Mouse (Mus musculus) hindbrain, embryonic 11.5 days (tissue): Measurements from ENCODE around the gene Hnf1a. TPM values are rescaled to one million over a fixed set of nuclear protein-coding genes. Genes with fewer than 3 reads are reported as not detected.
"Not testable (repeated sequence)": the region's sequence is repeated elsewhere in the genome, so short reads cannot be mapped to it uniquely, and the experiment has no call there.

Experiments
- ATAC-seq: fragments of 200-750 bp; cut with Nextera tagmentation; 2 replicates; pipeline ENCODE4 v1.8.0; 2017; ENCODE audit warnings: mild to moderate bottlenecking, moderate TSS enrichment, moderate library complexity; ENCODE audit not compliant: low FRiP score
- DNase-seq: peaks from one replicate; pipeline ENCODE4 v3.0.0-alpha.2; 2015; ENCODE audit warnings: low spot score
- H3K27ac ChIP-seq: fragments of 300-500 bp; sonication (generic); 2 replicates; pipeline ENCODE4 v1.5.1; 2014; ENCODE audit warnings: mild to moderate bottlenecking, low read depth, low read length
- H3K27me3 ChIP-seq: fragments of 300-500 bp; sonication (generic); 2 replicates; pipeline ENCODE4 v1.6.1; 2014; ENCODE audit warnings: mild to moderate bottlenecking, low read length, moderate library complexity, mixed read lengths; ENCODE audit not compliant: control insufficient read depth, insufficient read depth
- H3K36me3 ChIP-seq: fragments of 300-500 bp; sonication (generic); 2 replicates; pipeline ENCODE4 v1.6.1; 2014; ENCODE audit warnings: mild to moderate bottlenecking, low read length, moderate library complexity, mixed read lengths; ENCODE audit not compliant: control insufficient read depth, insufficient read depth
- H3K4me1 ChIP-seq: fragments of 300-500 bp; sonication (generic); replicated peaks from 2 replicates; pipeline ENCODE4 v1.6.1; 2014; ENCODE audit warnings: low read length, mixed read lengths; ENCODE audit not compliant: control insufficient read depth, insufficient read depth
- H3K4me2 ChIP-seq: fragments of 300-500 bp; sonication (generic); replicated peaks from 2 replicates; pipeline ENCODE4 v1.6.1; 2014; ENCODE audit warnings: mild to moderate bottlenecking, low read depth, low read length
- H3K4me3 ChIP-seq: fragments of 300-500 bp; sonication (generic); 2 replicates; pipeline ENCODE4 v1.5.1; 2014; ENCODE audit warnings: low read depth, low read length
- H3K9ac ChIP-seq: fragments of 300-500 bp; sonication (generic); 2 replicates; pipeline ENCODE4 v1.6.1; 2014; ENCODE audit warnings: low read depth, low read length
- H3K9me3 ChIP-seq: fragments of 300-500 bp; sonication (generic); 2 replicates; pipeline ENCODE4 v1.6.1; 2016; ENCODE audit warnings: low read length; ENCODE audit not compliant: control insufficient read depth
- WGBS: fragments of 180-500 bp; shearing (Covaris S2); extraction: QIAGEN DNeasy Blood & Tissue Kit; methylation state at CpG from one replicate; pipeline ENCODE4 v1.1.7; 2014; 5-methylcytosine and 5-hydroxymethylcytosine counted together
- polyA plus RNA-seq: library from polyadenylated mRNA; unstranded; fragments of >200 nt; fragmentation: Nextera tagmentation; extraction: Ambion mirVana; gene quantifications from 2 replicates; pipeline ENCODE4 v1.2.1, GENCODE M21; 2014

The Hnf1a gene
- polyA plus RNA-seq, 1 experiment from 2014 or later: not detected

DNA sequence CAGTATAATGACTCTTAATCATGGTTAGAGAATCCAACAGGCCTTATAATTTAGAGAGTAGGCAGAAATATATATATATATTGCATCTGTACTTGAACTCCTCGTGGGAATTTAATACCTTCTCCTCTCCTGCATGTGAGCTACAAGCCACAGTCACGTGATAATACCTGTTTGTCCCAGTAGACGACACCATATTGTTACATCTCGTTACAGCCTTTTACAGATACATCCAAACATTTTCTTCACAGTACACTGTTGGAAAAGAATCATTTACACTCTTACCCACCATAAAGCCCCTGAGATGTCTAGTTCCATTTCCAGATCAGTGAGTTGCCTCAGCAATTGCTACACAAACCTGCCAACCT lies 28.1 kb downstream of the Hnf1a start:
- ATAC-seq: no peak

DNA sequence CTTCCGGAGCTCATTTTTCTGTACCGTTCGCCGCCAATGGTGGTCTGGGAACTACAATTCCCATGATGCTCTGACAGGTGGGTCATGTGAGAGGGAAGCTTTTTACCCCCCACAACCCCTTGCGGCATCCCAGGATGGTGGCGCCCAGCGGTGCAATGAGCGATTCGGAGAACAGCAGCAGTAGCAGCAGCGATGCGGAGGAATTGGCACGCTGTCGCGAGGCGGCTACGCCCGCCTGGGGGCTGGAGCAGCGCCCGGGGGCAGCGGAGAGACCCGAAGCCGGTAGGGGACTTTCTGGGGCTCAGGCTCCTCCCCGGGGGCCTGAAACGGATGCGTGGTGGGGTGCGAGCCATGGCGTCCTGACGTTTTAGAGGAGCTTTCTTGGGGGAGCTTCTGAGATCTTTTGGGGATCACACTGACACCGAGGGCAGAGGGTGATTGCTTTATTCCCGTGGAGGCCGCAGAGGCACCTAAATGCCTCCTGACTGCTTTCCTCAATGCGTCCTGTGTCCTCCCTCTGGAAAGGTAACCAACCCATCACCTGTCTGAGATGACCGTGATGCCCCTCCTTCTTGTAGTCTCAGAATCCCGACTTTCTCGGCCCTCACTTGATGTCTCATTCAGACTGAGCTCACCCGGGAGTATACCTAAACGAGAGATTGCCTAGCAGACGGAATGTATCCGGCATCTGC lies 28.7 kb downstream of the Hnf1a start, which contains the start of gene 2210016L21Rik:
TSS of gene 2210016L21Rik (plus strand) at position 85 of the 692 bp plus-strand sequence.
- Histone ChIP-seq H3K36me3 (0 out of 2 replicates have a peak, but pooled peaks cover 3% of the 10 kb centered on the region), H3K4me1 (no peaks in the 10 kb centered on the region), H3K9ac (peak within 1 kb of the TSS; percentile 92), H3K4me2 (peak within 1 kb of the TSS; percentile 69), H3K9me3 (no peaks in the 10 kb centered on the region), H3K27me3 (no peaks in the 10 kb centered on the region), H3K27ac (peak within 1 kb of the TSS; percentile 76), H3K4me3 (peak within 1 kb of the TSS; percentile 90)
- DNase-seq: peak; percentile 92
- ATAC-seq: peak; percentile 92
- WGBS: 2% methylated on average over 39 of the region's 39 CpGs

More for the DNA sequence above, 28.1 kb downstream of the Hnf1a start:
- Histone ChIP-seq H3K4me2 (peak overlapping the region; percentile 69), H3K36me3 (0 out of 2 replicates have a peak, but pooled peaks cover 3% of the 10 kb centered on the region), H3K27ac (no peak overlapping the region), H3K9ac (peak overlapping the region; percentile 92), H3K4me3 (peak overlapping the region; percentile 90), H3K27me3 (no peaks in the 10 kb centered on the region), H3K9me3 (no peaks in the 10 kb centered on the region), H3K4me1 (no peaks in the 10 kb centered on the region)
- 54% methylated on average over 4 of the region's 4 CpGs for WGBS
- DNase-seq: no peak

DNA sequence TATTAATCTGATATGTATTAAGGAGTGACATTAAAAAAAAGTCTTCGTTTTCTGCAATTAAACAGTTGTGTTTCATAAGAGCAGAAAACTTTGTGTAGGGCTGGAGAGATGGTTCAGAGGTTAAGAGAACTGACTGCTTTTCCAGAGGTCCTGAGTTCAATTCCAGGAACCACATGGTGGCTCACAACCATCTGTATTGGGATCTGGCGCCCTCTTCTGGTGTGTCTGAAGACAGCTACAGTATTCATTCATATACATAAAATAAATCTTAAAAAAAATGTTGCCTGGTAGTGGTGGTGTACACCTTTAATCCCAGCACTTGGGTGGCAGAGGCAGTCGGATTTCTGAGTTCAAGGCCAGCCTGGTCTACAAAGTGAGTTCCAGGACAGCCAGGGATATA lies 29.8 kb downstream of the Hnf1a start:
- not testable (repeated sequence) for H3K4me2 ChIP-seq, H3K9me3 ChIP-seq, H3K36me3 ChIP-seq, H3K9ac ChIP-seq, H3K4me3 ChIP-seq, H3K27me3 ChIP-seq, H3K4me1 ChIP-seq, H3K27ac ChIP-seq, DNase-seq, ATAC-seq
- 58% methylated on average over 3 of the region's 3 CpGs for WGBS

GRCm38 (mm10) chr5:114935838-114936237 lies 35.1 kb downstream of the Hnf1a start:
- 26% methylated on average over 3 of the region's 3 CpGs for WGBS

GRCm38 (mm10) chr5:114933206-114933605 lies 37.7 kb downstream of the Hnf1a start:
- no peak for ATAC-seq
- Histone ChIP-seq H3K36me3 (no peaks in the 10 kb centered on the region), H3K27me3 (no peaks in the 10 kb centered on the region), H3K4me1 (no peaks in the 10 kb centered on the region), H3K4me2 (no peak overlapping the region), H3K9ac (no peak overlapping the region), H3K9me3 (no peaks in the 10 kb centered on the region), H3K4me3 (no peak overlapping the region), H3K27ac (no peak overlapping the region)
- 83% methylated on average over 8 of the region's 8 CpGs for WGBS
- DNase-seq: no peak

More at GRCm38 (mm10) chr5:114935838-114936237, 35.1 kb downstream of the Hnf1a start:
- Histone ChIP-seq H3K9me3 (no peaks in the 10 kb centered on the region), H3K4me2 (no peak overlapping the region), H3K4me1 (no peaks in the 10 kb centered on the region), H3K27ac (no peak overlapping the region), H3K27me3 (no peaks in the 10 kb centered on the region), H3K9ac (no peak overlapping the region), H3K4me3 (no peak overlapping the region), H3K36me3 (no peaks in the 10 kb centered on the region)
- no peak; the same call in 1 of the 2 replicates for ATAC-seq
- peak; percentile 47 for DNase-seq

DNA sequence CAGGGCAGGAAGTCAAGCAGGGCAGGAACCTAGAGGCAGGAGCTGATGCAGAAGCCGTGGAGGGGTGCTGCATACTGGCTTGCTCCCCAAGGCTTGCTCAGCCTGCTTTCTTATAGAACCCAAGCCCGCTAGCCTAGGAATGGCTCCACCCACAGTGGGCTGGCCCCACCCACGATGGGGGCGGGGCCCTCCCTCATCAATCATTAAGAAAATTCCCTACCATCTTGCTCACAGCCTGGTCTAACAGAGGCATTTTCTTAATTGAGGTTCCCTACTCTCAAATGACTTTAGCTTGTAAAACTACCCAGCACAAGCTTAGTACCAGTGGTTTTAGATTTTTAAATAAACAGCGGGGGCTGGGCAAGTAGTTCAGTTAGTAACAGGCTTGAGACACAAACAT lies 39.3 kb downstream of the Hnf1a start:
- Histone ChIP-seq H3K4me1 (no peaks in the 10 kb centered on the region), H3K27ac (no peak overlapping the region), H3K36me3 (no peaks in the 10 kb centered on the region), H3K4me2 (no peak overlapping the region), H3K27me3 (no peaks in the 10 kb centered on the region), H3K4me3 (no peak overlapping the region), H3K9ac (no peak overlapping the region), H3K9me3 (no peaks in the 10 kb centered on the region)
- no peak for ATAC-seq
- 65% methylated on average over 5 of the region's 5 CpGs for WGBS
- DNase-seq: no peak

DNA sequence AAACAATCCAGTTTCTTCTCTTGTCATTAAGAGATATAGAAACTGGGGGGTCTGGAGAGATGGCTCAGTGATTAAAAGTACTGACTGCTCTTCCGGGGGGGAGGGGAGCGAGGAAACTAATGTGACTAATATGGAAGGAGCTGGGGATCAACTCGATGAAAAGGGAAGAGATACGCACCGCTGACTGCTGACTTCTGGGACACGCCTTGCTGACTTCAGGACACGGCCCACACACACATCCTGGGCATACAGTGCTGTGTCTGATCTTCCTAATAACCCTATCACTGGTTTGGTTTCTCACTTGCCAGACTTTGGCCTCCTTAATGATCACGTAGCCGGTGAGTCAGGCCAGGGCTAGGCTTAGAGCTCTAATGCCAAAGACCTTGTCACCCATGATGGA lies 44.1 kb downstream of the Hnf1a start:
- ATAC-seq (no peak), DNase-seq (no peak)
- 81% methylated on average over 9 of the region's 9 CpGs for WGBS
- Histone ChIP-seq H3K27me3 (no peaks in the 10 kb centered on the region), H3K27ac (no peak overlapping the region), H3K9me3 (no peaks in the 10 kb centered on the region), H3K4me2 (no peak overlapping the region), H3K4me1 (no peaks in the 10 kb centered on the region), H3K36me3 (no peaks in the 10 kb centered on the region), H3K9ac (no peak overlapping the region), H3K4me3 (no peak overlapping the region)

- no peaks in the 10 kb centered on the region for H3K36me3 ChIP-seq
- DNase-seq (no peak), ATAC-seq (no peak)
- WGBS: 75% methylated on average over 1 of the region's 1 CpGs
- H3K9me3 ChIP-seq: no peaks in the 10 kb centered on the region
- H3K27me3 ChIP-seq: no peaks in the 10 kb centered on the region
- H3K9ac ChIP-seq: no peak overlapping the region
- H3K27ac ChIP-seq: no peak overlapping the region
- H3K4me1 ChIP-seq: no peaks in the 10 kb centered on the region
- H3K4me3 ChIP-seq: no peak overlapping the region
- no peak overlapping the region for H3K4me2 ChIP-seq
These were observed 44.7 kb downstream of the Hnf1a start for GRCm38 (mm10) chr5:114926153-114926684.

GRCm38 (mm10) chr5:114922998-114923473 lies 47.9 kb downstream of the Hnf1a start, which contains the start of gene Oasl1:
Gene Oasl1, plus strand, starts transcription at chr5:114923240.
- DNase-seq: no peak
- no peak within 1 kb of the TSS for H3K27ac ChIP-seq
- H3K36me3 ChIP-seq: no peaks in the 10 kb centered on the region
- H3K4me1 ChIP-seq: no peaks in the 10 kb centered on the region
- WGBS: 69% methylated on average over 15 of the region's 15 CpGs
- no peak within 1 kb of the TSS for H3K9ac ChIP-seq
- no peak for ATAC-seq
- H3K4me3 ChIP-seq: no peak within 1 kb of the TSS
- H3K27me3 ChIP-seq: no peaks in the 10 kb centered on the region
- no peak within 1 kb of the TSS for H3K4me2 ChIP-seq
- no peaks in the 10 kb centered on the region for H3K9me3 ChIP-seq
